Mouse (Mus musculus) heart, adult 2 months (tissue): ENCODE data around the gene Sycp2. TPM values are rescaled to one million over a fixed set of nuclear protein-coding genes. Genes with fewer than 3 reads are reported as not detected.

Source experiments
- DNase-seq, 2 experiments: peaks; one replicate each; pipeline ENCODE4 v3.0.0; 2021
- H3K27ac ChIP-seq: fragments of 200-600 bp; 2 replicates; pipeline ENCODE4 v1.8.1; 2022
- H3K27me3 ChIP-seq: fragments of 200-500 bp; 2 replicates; pipeline ENCODE4 v1.6.1; 2012; ENCODE audit warnings: mild to moderate bottlenecking, low read length, inconsistent platforms, mixed read lengths; ENCODE audit not compliant: control insufficient read depth, insufficient read depth
- H3K36me3 ChIP-seq: fragments of 200-500 bp; 2 replicates; pipeline ENCODE4 v1.6.1; 2012; ENCODE audit warnings: low read length, inconsistent platforms; ENCODE audit not compliant: control insufficient read depth, insufficient read depth
- H3K4me1 ChIP-seq: fragments of 200-500 bp; 2 replicates; pipeline ENCODE4 v1.6.1; 2011; ENCODE audit warnings: low read length; ENCODE audit not compliant: control insufficient read depth, insufficient read depth
- H3K4me3 ChIP-seq: fragments of 200-600 bp; 2 replicates; pipeline ENCODE4 v1.8.1; 2022
- H3K79me2 ChIP-seq: fragments of 200-500 bp; replicated peaks from 2 replicates; pipeline ENCODE4 v1.6.1; 2012; ENCODE audit warnings: mild to moderate bottlenecking, inconsistent platforms, low read length, moderate library complexity, mixed read lengths; ENCODE audit not compliant: control insufficient read depth, insufficient read depth
- H3K9ac ChIP-seq: fragments of 200-500 bp; 2 replicates; pipeline ENCODE4 v1.6.1; 2012; ENCODE audit warnings: low read depth, mild to moderate bottlenecking, control low read depth, inconsistent platforms, low read length, mixed read lengths
- CTCF ChIP-seq: fragments of 200-600 bp; IDR thresholded peaks from 2 replicates; pipeline ENCODE4 v1.8.1; 2022; ENCODE audit warnings: antibody characterized with exemption, mild to moderate bottlenecking, moderate library complexity
- EP300 ChIP-seq: fragments of 200-500 bp; IDR thresholded peaks from 2 replicates; pipeline ENCODE4 v1.6.1; 2011; ENCODE audit warnings: low read depth, low read length, control low read depth; ENCODE audit not compliant: insufficient read depth
- POLR2A ChIP-seq: fragments of 200-500 bp; IDR thresholded peaks from 2 replicates; pipeline ENCODE4 v1.6.1; 2011; ENCODE audit warnings: mild to moderate bottlenecking, low read depth, low read length, control low read depth; ENCODE audit not compliant: insufficient read depth
- WGBS: fragments of 180-500 bp; shearing (Covaris S2); methylation state at CpG from one replicate; pipeline ENCODE4 v1.1.7; 2018; 5-methylcytosine and 5-hydroxymethylcytosine counted together
- intact Hi-C: fragments of 180-260 bp; cut with DNase I; formaldehyde crosslinking; loops from one replicate; pipeline ENCODE4 v1.15.1; 2025
- polyA plus RNA-seq: library from polyadenylated mRNA; depleted of rRNA; stranded (reverse); fragments of >200 nt; gene quantifications from 2 replicates; pipeline ENCODE4 v1.2.3, GENCODE M21; 2012
- total RNA-seq, 2 experiments: library from RNA; stranded (reverse); gene quantifications; 2 replicates each; pipeline ENCODE4 v1.2.3; 2021

Sycp2 gene
- total and polyA plus RNA-seq, 3 experiments, result 0.04 to 0.89 (median 0.84) TPM

DNA sequence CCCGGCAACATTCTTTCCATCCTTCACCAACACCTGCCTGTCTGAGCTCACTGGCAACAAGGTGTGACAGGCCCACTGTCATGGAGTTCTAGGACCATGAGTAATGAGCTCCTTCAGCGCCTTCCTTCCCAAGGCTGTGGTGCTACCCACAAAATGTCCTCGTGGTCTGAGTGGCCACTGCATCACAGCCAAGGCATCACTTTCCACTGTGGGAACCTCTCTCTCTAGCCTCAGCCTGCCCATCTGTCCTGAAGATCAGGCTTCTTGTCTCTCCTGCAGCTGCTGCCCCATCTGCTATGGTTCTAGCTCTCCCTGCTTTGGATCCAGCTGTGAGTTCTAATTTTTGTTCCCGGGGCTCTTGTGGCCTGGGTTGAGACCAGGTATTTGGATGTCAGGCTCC lies 82.7 kb downstream of the Sycp2 start:
- intact Hi-C loops, result no loop called here
- WGBS, result 67% methylated on average over 4 of the region's 4 CpGs
- H3K4me3 ChIP-seq, result no peak overlapping the region
- H3K36me3 ChIP-seq, result no peaks in the 10 kb centered on the region
- TF ChIP-seq EP300, result no peak
- TF ChIP-seq POLR2A, result no peak
- TF ChIP-seq CTCF, result no peak
- peak in 1 of 2 experiments; percentile 0 for DNase-seq
- no peak overlapping the region for H3K27ac ChIP-seq
- peaks cover 3% of the 10 kb centered on the region; the same call in 1 of the 2 replicates for H3K4me1 ChIP-seq
- no peaks in the 10 kb centered on the region for H3K79me2 ChIP-seq
- no peak overlapping the region for H3K9ac ChIP-seq
- H3K27me3 ChIP-seq, result no peaks in the 10 kb centered on the region

DNA sequence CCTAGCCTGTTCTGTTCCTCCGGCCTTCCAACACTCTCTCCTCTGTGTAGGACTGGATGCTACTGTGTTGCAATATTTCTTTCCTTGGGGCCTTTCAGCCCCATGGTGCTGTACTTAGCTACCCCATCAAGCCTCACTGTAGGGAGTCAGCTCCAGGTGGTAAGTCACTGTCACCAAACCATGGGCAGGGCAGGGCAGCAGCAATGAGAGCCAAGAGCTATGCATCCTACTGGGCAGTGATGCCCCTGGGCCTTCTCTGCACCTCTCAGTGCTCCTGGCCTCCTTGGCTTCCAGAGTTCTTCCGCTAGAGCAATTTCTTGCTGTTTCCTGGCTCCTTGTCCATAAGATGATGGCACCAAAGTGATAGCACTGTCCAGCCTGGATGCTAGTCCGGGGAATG lies 83.1 kb downstream of the Sycp2 start:
- Histone ChIP-seq H3K4me3 (no peak overlapping the region), H3K27me3 (no peaks in the 10 kb centered on the region), H3K79me2 (no peaks in the 10 kb centered on the region), H3K36me3 (no peaks in the 10 kb centered on the region), H3K9ac (no peak overlapping the region), H3K27ac (no peak overlapping the region), H3K4me1 (peaks cover 3% of the 10 kb centered on the region; the same call in 1 of the 2 replicates)
- intact Hi-C loops, result no loop called here
- TF ChIP-seq CTCF (no peak), EP300 (no peak), POLR2A (no peak)
- DNase-seq, result peak in 1 of 2 experiments; percentile 1
- 88% methylated on average over 3 of the region's 3 CpGs for WGBS

DNA sequence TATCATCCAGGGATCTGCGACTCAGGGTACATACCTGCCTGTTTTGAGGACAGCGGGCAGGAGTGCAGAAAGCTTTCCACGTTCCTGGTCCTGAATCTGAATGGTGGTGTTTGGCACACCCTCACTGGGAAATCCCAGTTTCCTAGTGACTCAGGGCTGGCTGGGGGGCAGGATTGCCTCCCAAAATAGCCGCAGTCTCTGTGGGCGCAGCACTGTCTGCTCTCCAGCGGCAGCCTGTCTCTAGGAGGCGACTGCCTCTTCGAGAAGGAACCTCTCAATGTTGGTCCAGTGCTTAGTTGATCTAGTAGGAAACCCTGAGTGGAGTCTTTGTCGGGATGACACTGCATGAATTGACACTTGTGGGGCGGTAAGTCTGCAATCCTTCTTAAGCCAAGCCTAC lies 86.2 kb downstream of the Sycp2 start:
- Histone ChIP-seq H3K27ac (no peak overlapping the region), H3K4me1 (no peaks in the 10 kb centered on the region), H3K36me3 (no peaks in the 10 kb centered on the region), H3K4me3 (no peak overlapping the region), H3K9ac (no peak overlapping the region), H3K79me2 (no peaks in the 10 kb centered on the region), H3K27me3 (no peaks in the 10 kb centered on the region)
- intact Hi-C loops, result no loop called here
- no peak for TF ChIP-seq CTCF
- TF ChIP-seq EP300, result no peak
- no peak for TF ChIP-seq POLR2A
- WGBS, result 55% methylated on average over 10 of the region's 10 CpGs
- DNase-seq, result no peak

DNA sequence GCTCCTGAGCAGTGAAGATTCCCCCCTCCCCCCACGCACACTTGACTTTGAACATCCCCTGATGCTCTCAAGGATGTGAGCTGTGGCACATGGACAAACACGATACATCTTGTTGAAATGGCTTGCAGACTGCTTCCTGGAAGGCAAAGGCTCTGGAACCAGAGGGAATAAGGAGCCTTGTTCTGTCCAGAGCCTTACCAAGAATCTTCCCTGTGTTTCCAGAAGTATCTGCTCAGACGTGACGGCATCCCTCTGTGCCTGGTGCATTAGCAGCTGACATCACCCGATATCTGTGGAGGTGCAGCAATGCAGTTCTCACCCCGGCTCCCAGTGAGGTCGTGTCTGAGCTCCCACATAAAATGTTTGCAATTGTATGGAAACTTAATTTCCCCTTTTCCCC lies 87.7 kb downstream of the Sycp2 start:
- no peak for DNase-seq
- Histone ChIP-seq H3K79me2 (no peaks in the 10 kb centered on the region), H3K27ac (no peak overlapping the region), H3K4me1 (no peaks in the 10 kb centered on the region), H3K4me3 (no peak overlapping the region), H3K27me3 (no peaks in the 10 kb centered on the region), H3K36me3 (no peaks in the 10 kb centered on the region), H3K9ac (no peak overlapping the region)
- whole genome bisulfite sequencing, result 73% methylated on average over 7 of the region's 7 CpGs
- TF ChIP-seq POLR2A, result no peak
- TF ChIP-seq EP300, result no peak
- TF ChIP-seq CTCF, result no peak
- intact Hi-C loops, result no loop called here

DNA sequence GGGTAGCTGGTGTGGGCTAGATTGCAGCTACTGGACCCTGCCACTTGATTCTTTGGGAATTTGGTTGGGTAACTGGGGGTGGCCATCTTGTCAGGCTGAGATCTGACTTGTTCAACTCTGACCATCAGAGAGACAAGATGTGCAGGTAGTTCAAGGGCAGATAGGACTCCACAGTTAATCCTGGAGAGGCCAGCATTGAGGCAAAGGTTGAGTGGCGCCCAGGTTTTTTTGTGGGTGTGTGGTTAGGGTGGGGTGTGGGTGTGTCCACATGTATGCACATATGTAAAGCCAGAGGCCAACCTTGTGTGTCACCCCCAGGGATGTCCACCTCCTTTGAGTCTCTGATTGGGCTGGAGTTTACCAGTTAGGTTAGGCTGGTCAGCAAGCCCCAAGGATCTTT lies 91.2 kb downstream of the Sycp2 start:
- 52% methylated on average over 1 of the region's 1 CpGs for WGBS
- Histone ChIP-seq H3K27me3 (no peaks in the 10 kb centered on the region), H3K27ac (no peak overlapping the region), H3K4me3 (no peak overlapping the region), H3K36me3 (no peaks in the 10 kb centered on the region), H3K79me2 (no peaks in the 10 kb centered on the region), H3K4me1 (no peaks in the 10 kb centered on the region), H3K9ac (no peak overlapping the region)
- intact Hi-C loops, result no loop called here
- TF ChIP-seq POLR2A, result no peak
- TF ChIP-seq EP300, result no peak
- TF ChIP-seq CTCF, result no peak
- DNase-seq, result no peak

DNA sequence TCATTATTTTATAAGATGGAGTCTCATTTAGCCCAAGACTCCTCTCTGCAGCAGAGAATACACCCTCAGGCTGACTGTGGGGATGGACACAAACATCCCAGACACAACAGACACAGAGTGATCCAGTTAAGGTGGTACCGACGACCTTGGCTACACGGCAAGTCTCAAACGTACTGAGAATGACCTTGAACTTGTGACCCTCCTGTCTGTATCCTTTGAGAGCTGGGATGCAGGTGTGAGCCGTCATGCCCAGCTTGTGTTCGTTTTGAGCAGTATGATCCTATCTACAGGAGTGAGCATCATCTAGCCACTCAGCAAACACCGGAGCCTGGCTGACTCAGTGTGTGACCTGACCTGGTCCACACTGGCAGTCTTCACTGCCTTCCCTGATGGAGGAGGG lies 93.9 kb downstream of the Sycp2 start:
- no peak overlapping the region for H3K4me3 ChIP-seq
- H3K79me2 ChIP-seq, result no peaks in the 10 kb centered on the region
- intact Hi-C loops, result no loop called here
- no peak overlapping the region for H3K9ac ChIP-seq
- DNase-seq, result no peak
- no peaks in the 10 kb centered on the region for H3K36me3 ChIP-seq
- no peaks in the 10 kb centered on the region for H3K4me1 ChIP-seq
- WGBS, result 65% methylated on average over 7 of the region's 7 CpGs
- TF ChIP-seq EP300 (no peak), CTCF (no peak), POLR2A (no peak)
- no peak overlapping the region for H3K27ac ChIP-seq
- H3K27me3 ChIP-seq, result no peaks in the 10 kb centered on the region
